Mouse (Mus musculus) lung, adult 2 months (tissue): Measurements from ENCODE around the gene Pde6c.

ENCODE experiments used
- CTCF ChIP-seq: fragments of 200-500 bp; IDR thresholded peaks from 2 replicates; pipeline ENCODE4 v1.5.1; 2011; ENCODE audit warnings: mild to moderate bottlenecking, low read length, control low read depth; ENCODE audit not compliant: insufficient read depth
- POLR2A ChIP-seq: fragments of 200-500 bp; IDR thresholded peaks from 2 replicates; pipeline ENCODE4 v1.6.1; 2011; ENCODE audit warnings: low read depth, mild to moderate bottlenecking, control low read depth, low read length, borderline replicate concordance; ENCODE audit errors: extremely low read depth

DNA sequence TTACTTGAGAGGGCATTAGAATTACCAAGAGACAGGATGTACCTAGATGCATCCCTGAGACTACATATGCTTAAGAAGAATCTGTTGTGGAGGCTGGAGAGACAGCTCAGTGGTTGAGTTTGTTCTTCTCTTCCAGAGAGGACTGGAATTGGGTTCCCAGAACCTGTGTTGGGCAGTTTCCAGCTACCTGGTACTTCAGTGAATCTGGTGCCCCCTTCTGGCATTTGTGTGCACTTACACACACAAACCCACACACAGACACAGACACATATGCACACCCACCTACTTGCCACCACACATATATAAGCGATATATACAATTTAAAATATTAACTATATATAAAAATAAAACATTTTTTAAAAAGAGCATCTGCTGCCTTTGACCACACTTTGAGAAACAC lies 23.7 kb downstream of the Pde6c start:
- TF ChIP-seq POLR2A (no peak), CTCF (no peak)
